Mouse (Mus musculus) limb, embryonic 13.5 days (tissue): ENCODE data around the gene Nfe2l1. TPM values are rescaled to one million over a fixed set of nuclear protein-coding genes. Genes with fewer than 3 reads are reported as not detected.

ENCODE experiments used
- ATAC-seq: fragments of 200-750 bp; cut with Nextera tagmentation; 2 replicates; pipeline ENCODE4 v1.8.0; 2017; ENCODE audit warnings: low read depth, moderate number of reproducible peaks, moderate TSS enrichment; ENCODE audit not compliant: low FRiP score
- H3K27ac ChIP-seq: fragments of 300-500 bp; sonication (generic); 2 replicates; pipeline ENCODE4 v1.5.1; 2015; ENCODE audit warnings: inconsistent platforms, mild to moderate bottlenecking, moderate library complexity
- H3K27me3 ChIP-seq: fragments of 300-500 bp; sonication (generic); 2 replicates; pipeline ENCODE4 v1.6.1; 2015; ENCODE audit warnings: mild to moderate bottlenecking, inconsistent platforms
- H3K36me3 ChIP-seq: fragments of 300-500 bp; sonication (generic); 2 replicates; pipeline ENCODE4 v1.6.1; 2015; ENCODE audit warnings: inconsistent platforms, mild to moderate bottlenecking, moderate library complexity
- H3K4me1 ChIP-seq: fragments of 300-500 bp; sonication (generic); 2 replicates; pipeline ENCODE4 v1.6.1; 2015; ENCODE audit warnings: inconsistent platforms
- H3K4me2 ChIP-seq: fragments of 300-500 bp; sonication (generic); replicated peaks from 2 replicates; pipeline ENCODE4 v1.6.1; 2015; ENCODE audit warnings: inconsistent platforms, mild to moderate bottlenecking, moderate library complexity
- H3K4me3 ChIP-seq: fragments of 300-500 bp; sonication (generic); 2 replicates; pipeline ENCODE4 v1.5.1; 2015; ENCODE audit warnings: moderate library complexity, mild to moderate bottlenecking, inconsistent platforms
- H3K9ac ChIP-seq: fragments of 300-500 bp; sonication (generic); 2 replicates; pipeline ENCODE4 v1.6.1; 2015; ENCODE audit warnings: mild to moderate bottlenecking, inconsistent platforms
- H3K9me3 ChIP-seq: fragments of 300-500 bp; sonication (generic); 2 replicates; pipeline ENCODE4 v1.6.1; 2016; ENCODE audit warnings: inconsistent platforms
- WGBS: fragments of 180-500 bp; shearing (Covaris S2); methylation state at CpG from one replicate; pipeline ENCODE4 v1.1.7; 2015; 5-methylcytosine and 5-hydroxymethylcytosine counted together
- polyA plus RNA-seq: library from polyadenylated mRNA; unstranded; fragments of >200 nt; fragmentation: Nextera tagmentation; extraction: Ambion mirVana; gene quantifications from 2 replicates; pipeline ENCODE4 v1.2.1, GENCODE M21; 2015

The Nfe2l1 gene
- polyA plus RNA-seq, 1 experiment from 2014 or later, result 69.3 TPM

DNA sequence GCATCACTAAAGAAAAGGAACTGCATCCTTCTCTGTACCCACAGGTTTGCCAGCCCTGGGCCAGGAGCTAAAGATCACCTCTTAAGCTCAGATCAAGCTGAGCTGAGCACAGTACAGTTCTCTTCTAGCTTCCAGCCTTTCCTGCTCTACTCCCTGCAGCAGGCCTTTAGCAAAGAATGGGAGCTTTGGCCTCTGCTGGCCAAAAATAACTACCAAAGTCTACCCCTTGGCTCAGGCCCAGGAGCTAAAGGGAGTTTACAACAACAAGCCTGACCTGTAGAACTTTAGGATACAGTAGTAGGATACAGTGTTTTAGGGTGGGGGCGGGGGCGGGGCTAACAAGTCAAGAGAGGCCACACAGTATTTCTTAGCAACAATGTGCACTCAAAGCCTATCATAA lies 3.3 kb downstream of the Nfe2l1 start:
- 0 out of 2 replicates have a peak overlapping the region, but pooled peaks have one; percentile 35 for H3K27ac ChIP-seq
- WGBS, result 75% methylated on average over 2 of the region's 2 CpGs

DNA sequence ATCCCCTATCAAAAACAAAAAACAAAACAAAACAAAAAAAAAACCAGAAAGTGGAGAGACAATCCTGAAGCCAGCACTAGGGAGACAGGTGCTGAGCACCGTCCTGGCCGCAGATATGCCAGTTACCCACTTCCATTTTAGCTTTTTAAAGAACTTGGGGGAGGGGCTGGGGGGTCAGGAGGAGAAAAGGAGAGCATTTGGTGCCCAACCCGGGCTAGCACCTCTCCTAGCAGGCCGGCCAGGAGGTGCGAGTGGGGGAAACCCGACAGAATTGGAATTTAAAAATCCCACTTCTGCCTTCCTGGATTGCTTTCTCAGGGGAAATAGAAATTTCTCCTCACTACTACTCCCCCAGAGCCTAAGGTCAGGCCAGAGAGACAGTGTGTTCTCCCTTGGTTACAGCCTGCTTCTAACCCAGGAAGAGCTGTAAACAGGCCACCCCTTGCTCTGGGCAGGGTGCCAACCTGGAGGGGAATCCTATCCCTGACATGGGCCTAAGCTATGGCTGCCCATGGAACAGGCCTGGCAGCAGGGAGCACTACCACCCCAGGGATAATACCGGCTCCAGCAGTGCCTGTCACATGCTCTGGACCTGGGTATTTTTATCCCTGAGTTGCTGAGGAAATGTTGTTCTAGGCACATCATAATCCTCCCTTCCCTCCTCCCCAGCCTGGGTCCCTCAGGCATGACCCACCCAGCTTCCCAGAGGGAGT lies 4.8 kb downstream of the Nfe2l1 start:
- H3K4me2 ChIP-seq, result peak overlapping the region; percentile 99
- H3K9ac ChIP-seq, result peak overlapping the region; percentile 58
- peak overlapping the region; percentile 57 for H3K4me3 ChIP-seq
- ATAC-seq, result no peak
- 34% methylated on average over 7 of the region's 7 CpGs for WGBS
- no peaks in the 10 kb centered on the region for H3K9me3 ChIP-seq
- peaks cover 61% of the 10 kb centered on the region for H3K4me1 ChIP-seq
- H3K27ac ChIP-seq, result peak overlapping the region; percentile 76
- no peaks in the 10 kb centered on the region for H3K27me3 ChIP-seq
- peaks cover 47% of the 10 kb centered on the region for H3K36me3 ChIP-seq

More for the DNA sequence above, 3.3 kb downstream of the Nfe2l1 start:
- H3K36me3 ChIP-seq, result peaks cover 32% of the 10 kb centered on the region
- no peak for ATAC-seq
- peak overlapping the region; percentile 43 for H3K9ac ChIP-seq
- H3K4me2 ChIP-seq, result peak overlapping the region; percentile 99
- peaks cover 66% of the 10 kb centered on the region for H3K4me1 ChIP-seq
- no peaks in the 10 kb centered on the region for H3K27me3 ChIP-seq
- H3K4me3 ChIP-seq, result peak overlapping the region; percentile 26
- H3K9me3 ChIP-seq, result no peaks in the 10 kb centered on the region

DNA sequence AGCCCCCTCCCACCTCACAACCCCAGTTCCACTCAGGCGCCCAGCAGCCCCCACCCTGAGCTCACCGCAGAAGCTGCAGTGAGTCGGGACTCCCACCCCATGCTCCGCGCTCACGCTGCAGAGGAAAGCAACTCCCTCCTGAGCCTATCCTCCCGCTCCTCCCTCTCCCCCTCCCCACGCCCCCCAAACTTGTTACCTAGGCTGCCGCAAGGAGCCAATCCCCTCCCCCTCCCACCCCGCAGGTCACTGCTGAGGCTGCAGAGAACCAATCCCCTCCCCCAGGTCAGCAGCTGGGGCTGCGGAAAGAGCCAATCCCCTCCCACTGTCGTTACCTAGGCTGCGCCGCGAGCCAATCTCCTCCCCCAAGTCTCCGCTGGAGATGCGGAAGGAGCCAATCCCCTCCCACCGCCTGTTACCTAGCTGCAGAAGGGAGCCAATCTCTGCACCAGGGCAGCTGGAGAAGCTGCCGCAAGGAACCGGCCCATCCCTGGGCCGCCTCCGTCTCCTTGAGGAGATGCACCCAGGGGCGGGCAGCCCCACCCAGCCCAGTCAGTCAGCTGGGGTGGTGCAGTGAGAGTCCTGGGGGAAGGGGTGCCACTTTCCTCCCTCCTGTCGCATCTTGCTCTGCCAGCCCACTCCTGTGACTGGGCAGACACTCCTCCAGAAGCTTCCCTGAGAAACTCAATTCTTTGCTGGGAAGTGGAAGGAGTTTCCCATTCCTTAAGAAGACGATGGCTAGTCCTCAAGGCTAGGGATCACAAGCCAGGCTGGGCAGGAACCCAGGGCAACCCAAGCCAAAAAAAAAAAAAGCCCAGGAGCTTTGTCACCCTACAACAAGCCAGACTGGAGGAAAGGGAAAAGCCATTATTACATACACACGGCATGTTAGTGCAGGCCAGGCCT lies 5.6 kb downstream of the Nfe2l1 start:
- peak overlapping the region; percentile 73 for H3K9ac ChIP-seq
- H3K4me3 ChIP-seq, result peak overlapping the region; percentile 57
- ATAC-seq, result peak; percentile 93
- no peaks in the 10 kb centered on the region for H3K27me3 ChIP-seq
- under 1% methylated on average over 24 of the region's 26 CpGs for WGBS
- H3K4me2 ChIP-seq, result peak overlapping the region; percentile 99
- H3K36me3 ChIP-seq, result peaks cover 55% of the 10 kb centered on the region
- H3K4me1 ChIP-seq, result peaks cover 61% of the 10 kb centered on the region
- H3K27ac ChIP-seq, result peak overlapping the region; percentile 76
- H3K9me3 ChIP-seq, result no peaks in the 10 kb centered on the region

DNA sequence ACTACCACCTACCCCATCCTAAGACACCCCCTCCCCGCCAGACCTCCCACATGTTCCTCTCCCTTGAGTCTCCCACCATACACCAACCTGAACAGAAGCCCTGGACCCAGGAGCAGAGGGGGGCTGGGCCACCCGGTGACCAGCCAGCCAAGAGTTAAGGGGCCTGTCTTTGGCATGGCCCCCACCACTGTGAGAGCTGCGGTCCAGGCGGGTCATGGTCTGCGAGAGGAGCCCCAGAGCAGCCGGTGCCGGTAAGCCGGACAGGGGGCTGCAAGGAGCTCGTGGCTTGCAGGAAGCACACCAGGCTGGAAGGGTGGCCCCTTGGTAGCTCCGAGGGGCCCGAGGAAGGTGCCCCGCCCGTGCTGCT lies 6.3 kb downstream of the Nfe2l1 start:
- H3K27ac ChIP-seq, result peak overlapping the region; percentile 69; the same call in 1 of the 2 replicates
- peak overlapping the region; percentile 57 for H3K4me3 ChIP-seq
- WGBS, result 6% methylated on average over 11 of the region's 13 CpGs
- peaks cover 56% of the 10 kb centered on the region for H3K4me1 ChIP-seq
- no peaks in the 10 kb centered on the region for H3K27me3 ChIP-seq
- peak overlapping the region; percentile 73 for H3K9ac ChIP-seq
- peak overlapping the region; percentile 99 for H3K4me2 ChIP-seq
- no peaks in the 10 kb centered on the region for H3K9me3 ChIP-seq
- ATAC-seq, result peak; percentile 40
- peaks cover 62% of the 10 kb centered on the region for H3K36me3 ChIP-seq

DNA sequence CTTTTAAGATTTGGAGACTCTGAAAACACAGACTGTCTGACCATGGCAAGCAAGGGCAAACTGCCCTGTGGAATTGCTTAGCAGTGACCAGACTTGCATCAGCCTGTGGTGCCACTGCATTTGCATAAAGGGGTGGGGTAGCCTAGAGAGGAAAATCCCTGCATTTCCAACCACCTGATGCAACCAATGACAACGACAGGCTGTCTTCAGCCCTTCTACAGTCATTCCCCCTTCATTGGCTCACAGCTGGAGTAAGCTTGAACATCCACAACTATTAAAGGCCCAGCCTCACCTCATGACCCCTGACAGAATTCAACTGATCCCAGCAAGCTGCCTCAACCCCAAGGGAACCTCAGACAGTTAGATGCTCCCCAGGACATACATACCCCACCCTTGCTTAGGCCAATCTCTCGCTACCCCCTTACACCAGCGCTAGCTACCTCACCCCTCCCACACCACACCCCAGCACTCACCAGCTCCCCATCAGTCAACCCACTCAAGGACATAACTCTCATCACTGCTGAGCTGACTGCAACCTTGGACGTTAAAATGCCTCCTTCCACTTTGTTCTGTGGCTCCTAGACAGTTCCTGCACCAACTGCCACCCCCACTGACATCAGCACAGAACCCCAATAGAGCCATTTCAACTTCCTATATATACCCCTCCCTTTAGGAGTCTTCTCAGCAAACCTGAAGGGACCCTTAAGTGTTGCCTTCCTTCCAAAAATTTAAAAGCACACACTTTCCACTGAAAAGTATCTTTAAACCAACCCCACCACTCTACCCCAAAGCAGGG lies 6.9 kb downstream of the Nfe2l1 start:
- peak overlapping the region; percentile 99 for H3K4me2 ChIP-seq
- no peaks in the 10 kb centered on the region for H3K9me3 ChIP-seq
- peak overlapping the region; percentile 57 for H3K4me3 ChIP-seq
- peak overlapping the region; percentile 69; the same call in 1 of the 2 replicates for H3K27ac ChIP-seq
- peaks cover 51% of the 10 kb centered on the region for H3K4me1 ChIP-seq
- peak overlapping the region; percentile 73; the same call in 1 of the 2 replicates for H3K9ac ChIP-seq
- ATAC-seq, result no peak
- no peaks in the 10 kb centered on the region for H3K27me3 ChIP-seq
- 44% methylated on average over 4 of the region's 4 CpGs for WGBS
- H3K36me3 ChIP-seq, result peaks cover 68% of the 10 kb centered on the region

DNA sequence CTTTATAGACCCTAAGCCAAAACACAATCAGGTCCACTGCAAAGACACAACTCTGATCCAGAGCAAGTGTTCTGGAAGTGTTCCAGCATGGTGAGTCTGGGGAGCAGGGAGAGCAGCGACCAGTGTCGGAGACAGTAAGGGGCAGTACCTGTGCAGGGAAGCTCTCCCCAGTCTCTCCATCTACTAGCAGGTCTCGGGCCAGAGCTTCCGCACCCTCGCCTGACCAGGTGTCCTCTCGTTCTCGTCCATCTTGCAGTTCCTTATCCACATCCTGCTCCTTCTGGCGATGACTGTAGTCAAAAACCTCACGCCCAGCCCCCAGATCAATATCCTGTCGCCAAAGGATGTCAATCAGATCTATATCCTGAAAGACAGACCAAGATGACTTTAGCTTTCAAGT lies 7.8 kb downstream of the Nfe2l1 start:
- H3K36me3 ChIP-seq, result peaks cover 68% of the 10 kb centered on the region
- H3K4me3 ChIP-seq, result no peak overlapping the region
- 96% methylated on average over 10 of the region's 10 CpGs for WGBS
- ATAC-seq, result no peak
- no peak overlapping the region for H3K27ac ChIP-seq
- no peaks in the 10 kb centered on the region for H3K9me3 ChIP-seq
- no peak overlapping the region for H3K9ac ChIP-seq
- H3K27me3 ChIP-seq, result no peaks in the 10 kb centered on the region
- peaks cover 42% of the 10 kb centered on the region for H3K4me1 ChIP-seq
- no peak overlapping the region for H3K4me2 ChIP-seq

DNA sequence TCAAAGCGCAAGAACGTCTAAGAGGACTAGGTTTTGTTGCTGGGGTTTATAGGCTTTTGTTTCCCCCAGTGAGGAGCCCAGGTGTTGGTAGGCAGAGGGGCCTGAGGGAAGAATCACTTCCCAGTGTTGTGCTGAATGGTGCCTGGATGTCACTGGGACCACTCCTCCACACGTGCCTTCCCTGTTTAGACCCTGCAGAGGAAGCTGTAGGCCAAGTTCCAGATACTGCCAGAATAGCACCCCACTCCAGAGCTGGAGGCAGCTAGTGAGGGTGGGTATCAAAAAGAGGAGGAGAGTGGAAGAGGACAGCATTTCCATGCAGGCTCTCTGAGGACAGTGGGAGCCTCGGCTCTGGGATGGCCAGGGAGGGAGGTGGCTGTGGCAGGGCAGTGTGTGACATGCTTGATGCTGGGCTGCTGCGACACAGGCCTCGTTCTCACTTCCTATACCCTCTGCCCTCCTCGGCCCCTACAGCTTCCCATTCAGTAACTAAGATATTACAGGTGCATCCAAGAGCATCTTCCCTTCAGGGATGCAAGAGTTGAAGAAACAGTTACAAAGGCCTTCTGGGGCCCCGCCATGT lies 11.5 kb downstream of the Nfe2l1 start:
- Histone ChIP-seq H3K4me2 (no peak overlapping the region), H3K9ac (no peak overlapping the region), H3K9me3 (no peaks in the 10 kb centered on the region), H3K4me1 (peaks cover 8% of the 10 kb centered on the region), H3K4me3 (no peak overlapping the region), H3K27me3 (no peaks in the 10 kb centered on the region), H3K36me3 (peaks cover 94% of the 10 kb centered on the region), H3K27ac (no peak overlapping the region)
- ATAC-seq, result no peak
- 81% methylated on average over 8 of the region's 8 CpGs for WGBS

DNA sequence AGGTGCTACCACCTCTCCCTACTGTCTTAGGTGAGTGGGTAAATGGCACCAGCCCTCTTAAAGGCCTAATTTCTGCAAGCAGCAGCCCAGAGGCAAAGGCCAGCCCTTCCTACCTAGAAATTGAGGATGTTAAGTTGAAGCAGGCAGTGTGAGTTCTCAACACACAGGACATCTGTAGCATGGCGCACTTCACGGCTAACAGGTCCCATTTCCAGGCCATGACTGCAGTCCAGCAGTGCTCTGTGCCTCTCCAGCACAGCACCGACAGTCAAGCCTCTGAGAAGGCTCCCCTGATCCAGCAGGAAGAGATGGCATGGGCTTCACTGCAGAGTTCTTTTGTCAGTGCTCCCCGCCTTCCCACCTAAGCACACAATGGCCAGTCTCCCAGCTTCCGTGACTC lies 12.8 kb downstream of the Nfe2l1 start:
- no peak overlapping the region for H3K27ac ChIP-seq
- H3K4me1 ChIP-seq, result no peaks in the 10 kb centered on the region
- H3K27me3 ChIP-seq, result no peaks in the 10 kb centered on the region
- H3K9ac ChIP-seq, result no peak overlapping the region
- WGBS, result 92% methylated on average over 5 of the region's 5 CpGs
- peaks cover 97% of the 10 kb centered on the region for H3K36me3 ChIP-seq
- no peak for ATAC-seq
- no peak overlapping the region for H3K4me3 ChIP-seq
- H3K9me3 ChIP-seq, result no peaks in the 10 kb centered on the region
- H3K4me2 ChIP-seq, result no peak overlapping the region

DNA sequence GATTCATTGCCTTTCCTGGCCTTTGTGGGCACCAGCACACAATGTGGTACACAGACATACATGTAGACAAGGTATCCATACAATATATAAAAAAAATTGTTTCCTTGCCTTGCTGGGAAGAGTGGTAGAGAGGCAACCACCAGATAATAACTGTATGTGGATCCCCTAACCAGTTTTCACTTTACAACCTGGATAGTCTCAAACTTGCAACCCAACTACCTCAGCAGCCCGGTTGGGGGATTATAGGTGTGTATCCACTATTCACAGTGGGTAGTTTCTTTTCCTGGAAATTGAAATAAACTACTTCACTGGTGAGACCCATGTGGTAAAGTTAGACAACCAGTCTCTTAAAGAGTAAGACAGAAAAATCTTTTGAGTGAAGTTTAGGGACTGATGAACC lies 13.3 kb downstream of the Nfe2l1 start:
- Histone ChIP-seq H3K36me3 (peaks cover 97% of the 10 kb centered on the region), H3K9me3 (no peaks in the 10 kb centered on the region), H3K27ac (no peak overlapping the region), H3K9ac (no peak overlapping the region), H3K4me2 (no peak overlapping the region), H3K4me1 (no peaks in the 10 kb centered on the region), H3K4me3 (no peak overlapping the region), H3K27me3 (no peaks in the 10 kb centered on the region)
- ATAC-seq, result no peak
- 83% methylated on average over 1 of the region's 1 CpGs for WGBS

DNA sequence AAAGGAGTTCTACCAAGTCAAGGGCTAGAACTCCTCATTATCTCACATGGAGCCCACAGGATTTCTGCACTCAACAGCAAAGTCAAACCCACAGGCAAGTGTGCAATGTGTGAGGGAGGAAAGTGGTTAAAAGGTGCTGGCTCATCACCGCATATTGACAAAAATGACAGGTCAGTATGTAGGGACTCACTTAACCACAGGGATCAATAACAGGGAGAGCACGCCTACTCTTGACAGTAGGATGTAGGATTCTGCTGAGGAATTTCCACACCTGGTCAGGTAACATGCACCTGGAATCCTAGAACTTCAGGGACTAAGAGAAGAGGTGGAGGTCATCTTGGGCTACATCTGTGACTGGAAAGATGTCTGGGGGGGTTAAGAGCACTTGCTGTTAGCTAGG lies 13.9 kb downstream of the Nfe2l1 start:
- Histone ChIP-seq H3K27ac (no peak overlapping the region), H3K9ac (no peak overlapping the region), H3K4me3 (no peak overlapping the region), H3K36me3 (peaks cover 97% of the 10 kb centered on the region), H3K9me3 (no peaks in the 10 kb centered on the region), H3K4me1 (no peaks in the 10 kb centered on the region), H3K4me2 (no peak overlapping the region), H3K27me3 (no peaks in the 10 kb centered on the region)
- 93% methylated on average over 2 of the region's 2 CpGs for WGBS
- ATAC-seq, result no peak

DNA sequence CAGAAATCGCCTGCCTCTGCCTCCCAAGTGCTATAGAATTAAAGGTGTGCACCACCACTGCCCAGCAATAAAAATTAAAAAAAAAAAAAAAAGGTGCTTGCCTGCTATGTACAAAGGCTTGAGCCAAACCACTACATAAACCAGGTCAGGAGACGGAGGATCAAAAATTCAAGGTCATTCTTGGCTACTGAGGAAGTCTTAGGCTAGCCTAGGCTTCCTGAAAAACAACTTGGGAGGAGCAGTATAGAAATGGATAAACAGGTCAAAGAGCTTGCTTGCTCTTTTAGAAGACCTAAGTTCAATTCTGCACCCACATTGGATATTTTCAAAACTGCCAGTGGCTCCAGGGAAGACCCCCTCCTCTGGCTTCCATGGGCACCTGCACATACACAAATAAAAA lies 15.3 kb downstream of the Nfe2l1 start:
- no peak overlapping the region for H3K9ac ChIP-seq
- no peaks in the 10 kb centered on the region for H3K4me1 ChIP-seq
- peaks cover 97% of the 10 kb centered on the region for H3K36me3 ChIP-seq
- WGBS, result 89% methylated on average over 2 of the region's 2 CpGs
- no peaks in the 10 kb centered on the region for H3K9me3 ChIP-seq
- H3K27ac ChIP-seq, result no peak overlapping the region
- H3K27me3 ChIP-seq, result no peaks in the 10 kb centered on the region
- no peak overlapping the region for H3K4me3 ChIP-seq
- ATAC-seq, result no peak
- H3K4me2 ChIP-seq, result no peak overlapping the region
